Mouse (Mus musculus): ENCODE results near the gene A930017K11Rik. TPM values are rescaled to one million over a fixed set of nuclear protein-coding genes. Genes with fewer than 3 reads are reported as not detected.

A930017K11Rik gene
- total and polyA plus RNA-seq, 3 experiments, result not detected

DNA sequence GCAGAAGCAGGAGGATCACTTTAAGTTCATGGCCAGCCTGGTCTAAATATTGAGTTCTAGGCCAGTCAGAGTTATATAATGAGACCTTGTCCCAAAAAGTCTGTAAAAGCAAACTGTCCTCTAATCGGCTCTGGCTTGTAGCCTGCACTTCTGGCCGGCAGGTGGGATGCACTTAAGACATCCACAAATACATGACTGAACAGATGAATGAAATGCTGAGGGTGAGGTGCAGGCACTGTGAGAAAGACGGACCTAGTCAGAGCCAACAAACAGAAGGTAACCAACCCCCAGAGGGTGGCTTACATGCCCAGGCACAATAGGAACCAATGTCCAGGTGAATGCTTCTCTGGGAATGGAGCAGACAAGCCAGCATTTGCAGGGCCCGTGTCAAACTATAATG, 38.1 kb downstream of the A930017K11Rik start:
- in situ Hi-C loops (cut with MboI; ENCODE audit: low pct_ligation_motif_present, low pct_unique_long_range_greater_than_20kb, low sequenced_read_pairs), result no loop called here
- Histone ChIP-seq H3K36me3 (replicated peaks in 1 of 2; ENCODE audit: control insufficient read depth in 1 of 2, insufficient read depth in 1 of 2, low read length in 1 of 2) (peaks cover 13 to 64% of the 10 kb centered on the region in 2 experiments), H3K4me1 (ENCODE audit: control insufficient read depth in 1 of 2, insufficient read depth in 2 of 2) (peaks cover 16 to 53% of the 10 kb centered on the region in 2 experiments), H3K27ac (ENCODE audit: insufficient read depth, low read depth) (no peak overlapping the region), H3K4me2 (ENCODE audit: insufficient read depth, low read depth, poor library complexity, severe bottlenecking) (no peak overlapping the region), H3K79me2 (replicated peaks; ENCODE audit: control insufficient read depth, extremely low read depth, insufficient read depth, poor library complexity, severe bottlenecking) (peaks cover 33% of the 10 kb centered on the region), H3K9me3 (replicated peaks; ENCODE audit: low read length) (no peaks in the 10 kb centered on the region), H3K9ac (ENCODE audit: insufficient read depth, low read depth) (no peak overlapping the region), H3K4me3 (replicated peaks in 1 of 3; ENCODE audit: low read depth in 2 of 3, low read length in 2 of 3, poor library complexity in 1 of 3) (no peak overlapping the region), H3K27me3 (replicated peaks) (no peaks in the 10 kb centered on the region)
- dilution Hi-C loops (cut with MboI; ENCODE audit: extremely low pct_ligation_motif_present, extremely low pct_unique_long_range_greater_than_20kb, low sequenced_read_pairs), result no loop called here
- no peak for DNase-seq (ENCODE audit: extremely low read depth)
- no peak for TF ChIP-seq CHD2 (IDR thresholded peaks at IDR 0.05; ENCODE audit: low read length)
- no peak for TF ChIP-seq CHD1 (IDR thresholded peaks at IDR 0.05; ENCODE audit: low read depth, low read length)
- TF ChIP-seq RAD21 (IDR thresholded peaks at IDR 0.05; ENCODE audit: low read depth, low read length), result no peak
- no peak for TF ChIP-seq RCOR1 (conservative IDR thresholded peaks at IDR 0.05; ENCODE audit: low read depth, low read length)
- TF ChIP-seq MAX (IDR thresholded peaks at IDR 0.05; ENCODE audit: low read length), result no peak
- TF ChIP-seq NELFE (IDR thresholded peaks at IDR 0.05; ENCODE audit: low read depth, low read length), result no peak

DNA sequence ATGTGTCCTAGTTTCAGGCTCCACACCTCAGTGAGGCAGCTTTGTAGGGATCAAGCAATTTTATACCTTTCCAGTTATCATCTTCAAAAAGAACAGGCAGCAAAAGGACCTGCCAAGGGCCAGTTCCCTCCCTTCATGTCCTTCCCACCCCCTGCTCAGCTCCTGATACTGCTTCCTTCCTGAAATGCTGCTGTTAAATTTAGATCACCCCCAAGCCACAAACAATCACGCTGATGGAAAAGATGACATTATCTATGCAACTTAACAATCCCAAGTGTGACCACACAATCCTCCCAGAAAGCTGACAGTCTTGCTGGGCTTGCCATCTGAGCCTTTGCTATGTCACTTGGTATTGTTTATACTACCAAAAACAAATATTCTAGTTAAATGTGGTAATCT, 38.5 kb downstream of the A930017K11Rik start:
- Histone ChIP-seq H3K27ac (ENCODE audit: insufficient read depth, low read depth) (no peak overlapping the region), H3K36me3 (replicated peaks in 1 of 2; ENCODE audit: control insufficient read depth in 1 of 2, insufficient read depth in 1 of 2, low read length in 1 of 2) (peaks cover 13 to 64% of the 10 kb centered on the region in 2 experiments), H3K4me1 (ENCODE audit: control insufficient read depth in 1 of 2, insufficient read depth in 2 of 2) (peaks cover 16 to 53% of the 10 kb centered on the region in 2 experiments), H3K9me3 (replicated peaks; ENCODE audit: low read length) (no peaks in the 10 kb centered on the region), H3K4me2 (ENCODE audit: insufficient read depth, low read depth, poor library complexity, severe bottlenecking) (no peak overlapping the region), H3K4me3 (replicated peaks in 1 of 3; ENCODE audit: low read depth in 2 of 3, low read length in 2 of 3, poor library complexity in 1 of 3) (no peak overlapping the region), H3K9ac (ENCODE audit: insufficient read depth, low read depth) (no peak overlapping the region), H3K79me2 (replicated peaks; ENCODE audit: control insufficient read depth, extremely low read depth, insufficient read depth, poor library complexity, severe bottlenecking) (peaks cover 30% of the 10 kb centered on the region), H3K27me3 (replicated peaks) (no peaks in the 10 kb centered on the region)
- in situ Hi-C loops (cut with MboI; ENCODE audit: low pct_ligation_motif_present, low pct_unique_long_range_greater_than_20kb, low sequenced_read_pairs), result no loop called here
- DNase-seq (ENCODE audit: extremely low read depth), result no peak
- dilution Hi-C loops (cut with MboI; ENCODE audit: extremely low pct_ligation_motif_present, extremely low pct_unique_long_range_greater_than_20kb, low sequenced_read_pairs), result no loop called here
- TF ChIP-seq JUN (IDR thresholded peaks at IDR 0.05; ENCODE audit: insufficient read depth, low read depth, low read length) (peak; percentile 49; the same call in 1 of the 2 replicates), EP300 (IDR thresholded peaks at IDR 0.05; ENCODE audit: low read length) (0 out of 2 replicates have a peak, but pooled peaks have one; percentile 37), RCOR1 (conservative IDR thresholded peaks at IDR 0.05; ENCODE audit: low read depth, low read length) (no peak), MAFK (IDR thresholded peaks at IDR 0.05; ENCODE audit: insufficient replicate concordance, low read length) (0 out of 2 replicates have a peak, but pooled peaks have one; percentile 14), ELF1 (IDR thresholded peaks at IDR 0.05; ENCODE audit: low read depth, low read length) (no peak), CHD2 (IDR thresholded peaks at IDR 0.05; ENCODE audit: low read length) (no peak), ETS1 (conservative IDR thresholded peaks at IDR 0.05; ENCODE audit: low read depth, low read length) (peak; percentile 57), POLR2A (IDR thresholded peaks at IDR 0.05; ENCODE audit: low read depth, low read length) (no peak), BHLHE40 (IDR thresholded peaks at IDR 0.05; ENCODE audit: low read depth, low read length) (peak; percentile 24; the same call in 1 of the 2 replicates), MAZ (IDR thresholded peaks at IDR 0.05; ENCODE audit: low read depth, low read length) (no peak), ZNF384 (IDR thresholded peaks at IDR 0.05; ENCODE audit: low read depth, low read length) (no peak), PAX5 (IDR thresholded peaks at IDR 0.05; ENCODE audit: low read length) (no peak), MYC (IDR thresholded peaks at IDR 0.05; ENCODE audit: low read depth, low read length) (no peak), SIN3A (IDR thresholded peaks at IDR 0.05; ENCODE audit: low read length) (0 out of 2 replicates have a peak, but pooled peaks have one; percentile 26), MEF2A (IDR thresholded peaks at IDR 0.05; ENCODE audit: borderline replicate concordance, low read depth, low read length) (peak; percentile 70; the same call in 1 of the 2 replicates)

All from CH12.LX (cell line).